Mouse (Mus musculus) forebrain, postnatal 0 days (tissue): ENCODE measurements at regions not wholly inside any gene's neighbourhood (a gene's known extent, or its start where the extent isn't known, plus 50 kb on each side); places are given as distances from the start of the nearest gene placed in this dataset.
A peak's percentile ranks its signal among the peaks of the same experiment; 100 is the strongest.

Experiments
- ATAC-seq: fragments of 200-750 bp; cut with Nextera tagmentation; 2 replicates; pipeline ENCODE4 v1.8.0; 2017; ENCODE audit warnings: mild to moderate bottlenecking, moderate library complexity
- DNase-seq: peaks from one replicate; pipeline ENCODE4 v3.0.0-alpha.2; 2015
- H3K27ac ChIP-seq: fragments of 300-500 bp; sonication (generic); 2 replicates; pipeline ENCODE4 v1.5.1; 2014; ENCODE audit warnings: low read depth, mild to moderate bottlenecking, antibody characterized with exemption, low read length, moderate library complexity, mixed read lengths
- H3K27me3 ChIP-seq: fragments of 300-500 bp; sonication (generic); 2 replicates; pipeline ENCODE4 v1.6.1; 2014; ENCODE audit warnings: mild to moderate bottlenecking, low read length, mixed read lengths; ENCODE audit not compliant: insufficient read depth
- H3K36me3 ChIP-seq: fragments of 300-500 bp; sonication (generic); 2 replicates; pipeline ENCODE4 v1.6.1; 2014; ENCODE audit warnings: mild to moderate bottlenecking, moderate library complexity; ENCODE audit not compliant: insufficient read depth
- H3K4me1 ChIP-seq: fragments of 300-500 bp; sonication (generic); 2 replicates; pipeline ENCODE4 v1.6.1; 2014; ENCODE audit warnings: antibody characterized with exemption; ENCODE audit not compliant: insufficient read depth
- H3K4me2 ChIP-seq: fragments of 300-500 bp; sonication (generic); 2 replicates; pipeline ENCODE4 v1.6.1; 2014; ENCODE audit warnings: low read depth, mild to moderate bottlenecking, moderate library complexity
- H3K4me3 ChIP-seq: fragments of 300-500 bp; sonication (generic); 2 replicates; pipeline ENCODE4 v1.5.1; 2014; ENCODE audit warnings: low read depth, low read length, mixed read lengths
- H3K9ac ChIP-seq: fragments of 300-500 bp; sonication (generic); 2 replicates; pipeline ENCODE4 v1.6.1; 2014; ENCODE audit warnings: mild to moderate bottlenecking
- H3K9me3 ChIP-seq: fragments of 300-500 bp; sonication (generic); 2 replicates; pipeline ENCODE4 v1.6.1; 2016; ENCODE audit warnings: low read length
- CTCF ChIP-seq: sonication (generic); IDR thresholded peaks from 2 replicates; pipeline ENCODE4 v1.5.1; 2016; ENCODE audit warnings: antibody characterized with exemption, control low read depth, low read depth
- WGBS: fragments of 180-500 bp; shearing (Covaris S2); extraction: QIAGEN DNeasy Blood & Tissue Kit; methylation state at CpG from one replicate; pipeline ENCODE4 v1.1.7; 2014; 5-methylcytosine and 5-hydroxymethylcytosine counted together

DNA sequence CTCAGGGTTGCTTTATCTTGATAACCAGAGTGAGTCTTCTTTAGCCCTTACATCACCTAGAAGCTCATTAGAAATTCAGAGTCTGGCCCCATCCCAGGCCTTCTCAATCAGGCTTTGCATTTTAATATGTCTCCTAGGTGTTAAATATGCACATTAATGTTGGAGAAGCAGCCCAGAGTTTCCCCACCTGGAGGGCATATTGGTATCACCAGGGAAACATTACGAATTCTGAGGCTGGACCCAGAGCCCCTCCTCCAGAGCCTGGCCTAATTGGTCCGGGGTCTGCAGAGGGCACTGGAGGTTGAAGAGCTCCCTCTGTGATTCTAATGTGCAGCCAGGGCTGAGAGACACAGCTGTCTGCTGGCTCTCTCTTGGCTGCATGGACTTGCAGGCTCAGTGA lies 478.1 kb downstream of the Fut8 start:
- H3K4me1 ChIP-seq = no peaks in the 10 kb centered on the region
- no peaks in the 10 kb centered on the region for H3K27me3 ChIP-seq
- DNase-seq (peak; percentile 5), ATAC-seq (peak; percentile 75)
- no peak overlapping the region for H3K9ac ChIP-seq
- no peak overlapping the region for H3K27ac ChIP-seq
- H3K4me2 ChIP-seq = no peak overlapping the region
- WGBS = 7% methylated on average over 2 of the region's 2 CpGs
- no peak for TF ChIP-seq CTCF
- no peak overlapping the region for H3K4me3 ChIP-seq
- H3K9me3 ChIP-seq = no peaks in the 10 kb centered on the region
- H3K36me3 ChIP-seq = no peaks in the 10 kb centered on the region

DNA sequence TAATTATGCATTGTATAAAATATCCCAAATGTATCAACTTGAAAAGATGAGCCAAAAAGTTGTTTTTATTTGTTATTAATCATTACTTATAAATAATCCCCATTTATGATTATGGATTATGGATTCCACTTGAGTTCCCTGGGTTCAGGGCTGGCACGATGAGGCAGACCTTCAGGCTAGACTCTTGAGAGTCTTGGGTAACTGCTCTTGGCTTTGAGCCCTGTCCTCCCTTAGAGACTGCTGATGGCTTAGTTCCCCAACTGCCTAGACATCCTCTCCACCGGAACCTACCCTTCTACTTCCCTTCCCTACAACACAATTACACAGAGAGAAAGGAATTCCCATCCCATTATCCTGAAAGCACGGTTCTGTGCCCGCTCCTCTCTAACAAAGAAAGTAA lies 466.3 kb upstream of the Gm6657 start:
- no peak for TF ChIP-seq CTCF
- Histone ChIP-seq H3K27me3 (no peaks in the 10 kb centered on the region), H3K4me1 (no peaks in the 10 kb centered on the region), H3K36me3 (no peaks in the 10 kb centered on the region), H3K9ac (no peak overlapping the region), H3K9me3 (no peaks in the 10 kb centered on the region), H3K27ac (no peak overlapping the region), H3K4me2 (no peak overlapping the region), H3K4me3 (no peak overlapping the region)
- WGBS = 38% methylated on average over 4 of the region's 4 CpGs
- ATAC-seq (no peak), DNase-seq (no peak)

DNA sequence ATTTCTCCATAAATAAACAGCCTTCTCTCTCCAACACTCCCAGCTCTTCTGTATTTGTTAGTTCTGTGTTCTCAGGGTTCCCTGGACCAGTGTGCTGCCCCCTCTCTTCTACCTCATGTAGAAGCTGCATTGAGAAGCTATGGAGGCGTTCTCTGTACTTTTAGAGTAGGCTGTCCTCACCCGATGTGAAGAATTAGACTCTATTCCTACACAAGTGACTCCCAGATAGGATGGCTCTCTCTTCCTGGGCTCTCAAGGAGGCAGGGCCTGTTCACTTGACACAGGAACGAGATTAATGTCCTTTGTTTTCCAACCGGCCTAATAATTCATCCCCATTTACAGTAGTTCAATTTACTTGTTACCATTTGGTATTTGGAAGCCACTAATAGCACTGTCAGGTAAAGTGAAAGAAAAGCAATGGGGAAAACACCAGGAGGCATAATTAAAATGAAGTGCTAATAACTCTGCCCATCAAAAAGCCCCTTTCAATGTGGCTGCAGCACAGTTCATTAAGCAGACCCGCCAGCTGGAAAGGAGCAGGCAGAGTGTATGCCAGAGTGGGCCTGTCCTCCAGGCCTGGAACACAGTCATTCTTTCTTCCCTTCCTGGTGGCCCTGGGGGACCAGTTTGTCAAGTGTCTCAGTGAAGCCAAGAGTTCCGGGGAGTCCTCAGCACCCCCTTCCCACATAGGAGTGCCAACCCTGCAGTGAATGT lies 454.8 kb upstream of the Gm6657 start:
- 22% methylated on average over 6 of the region's 6 CpGs for WGBS
- Histone ChIP-seq H3K36me3 (no peaks in the 10 kb centered on the region), H3K4me3 (no peak overlapping the region), H3K27ac (no peak overlapping the region), H3K9ac (no peak overlapping the region), H3K4me2 (no peak overlapping the region), H3K27me3 (no peaks in the 10 kb centered on the region), H3K9me3 (no peaks in the 10 kb centered on the region), H3K4me1 (no peaks in the 10 kb centered on the region)
- ATAC-seq (peak; percentile 88), DNase-seq (peak; percentile 56)
- no peak for TF ChIP-seq CTCF

DNA sequence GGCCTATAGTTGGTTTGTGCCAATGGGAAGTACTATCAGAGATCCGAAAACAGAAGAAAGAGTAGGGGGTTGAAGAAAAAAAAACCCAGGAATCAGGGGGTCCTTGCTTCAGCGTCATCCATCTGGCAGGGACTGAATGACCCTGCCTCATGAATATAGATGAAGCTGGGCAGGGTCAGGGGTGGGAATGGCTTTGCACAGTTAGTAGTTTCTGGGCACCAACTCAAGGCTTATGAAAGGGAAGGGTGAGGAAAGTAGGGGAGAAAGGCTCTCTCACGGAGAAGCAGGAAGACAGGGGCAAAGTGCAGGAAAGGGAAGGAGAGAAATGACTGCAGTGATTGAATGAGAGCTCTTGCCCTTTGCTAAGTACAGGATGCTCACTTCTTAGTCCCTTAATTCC lies 451.3 kb upstream of the Gm6657 start:
- no peak for TF ChIP-seq CTCF
- no peak overlapping the region for H3K4me2 ChIP-seq
- H3K36me3 ChIP-seq = no peaks in the 10 kb centered on the region
- no peaks in the 10 kb centered on the region for H3K9me3 ChIP-seq
- peak; percentile 78; the same call in 1 of the 2 replicates for ATAC-seq
- no peak overlapping the region for H3K4me3 ChIP-seq
- H3K27me3 ChIP-seq = no peaks in the 10 kb centered on the region
- H3K4me1 ChIP-seq = no peaks in the 10 kb centered on the region
- DNase-seq = peak; percentile 26
- H3K9ac ChIP-seq = no peak overlapping the region
- H3K27ac ChIP-seq = no peak overlapping the region
- 23% methylated on average over 3 of the region's 3 CpGs for WGBS

DNA sequence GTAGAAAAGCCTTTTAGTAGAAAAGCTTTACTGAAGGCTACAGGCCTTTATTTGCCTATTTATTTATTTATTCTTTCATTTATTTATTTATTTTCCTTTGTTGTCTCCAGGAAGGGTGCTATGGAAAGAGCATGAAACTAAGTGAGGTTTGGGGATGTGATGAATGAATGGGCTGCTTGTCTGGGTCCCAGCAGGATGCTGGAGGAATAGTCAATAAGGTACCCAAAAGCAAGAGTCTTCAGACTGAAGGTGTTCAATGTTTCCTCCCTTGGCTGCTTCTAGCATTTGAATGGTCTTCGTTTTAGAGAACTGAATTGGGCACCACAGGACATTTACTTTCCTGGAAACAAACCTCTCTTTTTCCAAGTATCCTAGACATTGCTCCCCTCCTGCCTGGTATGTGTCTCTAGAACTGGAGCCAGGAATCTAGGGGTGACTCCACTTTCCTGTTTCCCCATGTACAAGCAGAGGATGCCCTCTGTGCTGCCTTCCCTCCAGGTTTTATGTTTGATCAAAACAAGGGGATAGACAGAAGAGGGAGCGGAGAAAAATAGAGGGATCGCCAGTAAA lies 444.5 kb upstream of the Gm6657 start:
- 76% methylated on average over 3 of the region's 3 CpGs for WGBS
- H3K27ac ChIP-seq = no peak overlapping the region
- H3K36me3 ChIP-seq = no peaks in the 10 kb centered on the region
- H3K9ac ChIP-seq = no peak overlapping the region
- H3K4me1 ChIP-seq = no peaks in the 10 kb centered on the region
- no peak overlapping the region for H3K4me2 ChIP-seq
- no peak overlapping the region for H3K4me3 ChIP-seq
- ATAC-seq (peak; percentile 42; the same call in 1 of the 2 replicates), DNase-seq (no peak)
- H3K27me3 ChIP-seq = no peaks in the 10 kb centered on the region
- TF ChIP-seq CTCF = no peak
- no peaks in the 10 kb centered on the region for H3K9me3 ChIP-seq

DNA sequence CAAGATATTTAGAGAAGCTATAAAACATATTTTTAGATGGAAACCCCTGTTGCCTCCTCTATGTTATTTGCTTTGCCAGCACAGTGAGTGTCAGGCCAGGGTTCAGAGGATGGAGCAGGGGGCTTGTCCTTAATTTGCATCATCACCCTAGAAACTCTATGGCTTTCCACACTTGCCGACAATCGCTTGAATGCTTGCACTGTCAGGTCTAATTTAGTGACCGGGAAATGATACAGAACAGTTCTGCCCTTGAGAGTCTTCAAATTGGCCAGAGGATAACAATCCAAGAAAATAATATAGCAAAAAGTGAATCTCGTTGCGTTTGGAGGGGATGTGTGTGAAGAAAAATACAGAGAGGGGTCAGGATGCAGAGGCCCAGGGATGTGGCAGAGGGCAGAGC lies 441.9 kb upstream of the Gm6657 start:
- Histone ChIP-seq H3K9me3 (no peaks in the 10 kb centered on the region), H3K9ac (no peak overlapping the region), H3K4me3 (no peak overlapping the region), H3K36me3 (no peaks in the 10 kb centered on the region), H3K4me1 (no peaks in the 10 kb centered on the region), H3K27me3 (no peaks in the 10 kb centered on the region), H3K4me2 (no peak overlapping the region), H3K27ac (no peak overlapping the region)
- 92% methylated on average over 5 of the region's 5 CpGs for WGBS
- no peak for DNase-seq
- no peak for TF ChIP-seq CTCF
- no peak for ATAC-seq

DNA sequence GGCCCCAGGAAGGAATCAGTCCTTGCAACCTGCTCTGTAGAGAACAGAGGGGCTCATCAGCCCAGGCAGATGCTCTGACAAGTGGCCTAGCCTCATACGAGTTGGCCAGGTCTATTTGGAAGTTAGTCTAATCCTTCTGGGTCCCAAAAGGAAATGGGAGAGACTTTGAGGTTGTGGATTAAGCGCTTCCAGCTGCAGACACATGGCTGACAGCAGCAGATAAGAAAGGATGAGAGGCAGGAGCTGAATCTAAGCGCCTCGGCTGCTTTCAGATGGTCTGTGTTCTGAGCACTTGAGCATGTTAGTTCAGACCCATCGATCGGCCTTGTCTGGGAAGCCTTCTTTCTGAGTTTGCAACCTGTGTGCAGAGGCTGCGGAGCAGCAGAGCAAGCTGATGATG lies 438.0 kb upstream of the Gm6657 start:
- no peaks in the 10 kb centered on the region for H3K4me1 ChIP-seq
- H3K9ac ChIP-seq = no peak overlapping the region
- no peaks in the 10 kb centered on the region for H3K9me3 ChIP-seq
- 76% methylated on average over 7 of the region's 7 CpGs for WGBS
- no peak for DNase-seq
- TF ChIP-seq CTCF = no peak
- H3K4me3 ChIP-seq = no peak overlapping the region
- ATAC-seq = no peak
- H3K36me3 ChIP-seq = no peaks in the 10 kb centered on the region
- no peak overlapping the region for H3K27ac ChIP-seq
- no peak overlapping the region for H3K4me2 ChIP-seq
- no peaks in the 10 kb centered on the region for H3K27me3 ChIP-seq
